Mouse (Mus musculus): ENCODE measurements at regions not wholly inside any gene's neighbourhood (a gene's known extent, or its start where the extent isn't known, plus 50 kb on each side); places are given as distances from the start of the nearest gene placed in this dataset.

GRCm38 (mm10) chr12:26577438-26577837 lies 108.4 kb downstream of the Cmpk2 start:
- intact Hi-C loops (cut with DNase I), result no loop called here
- DNase-seq, result no peak

GRCm38 (mm10) chr12:26571602-26572001 lies 102.6 kb downstream of the Cmpk2 start:
- intact Hi-C loops (cut with DNase I), result no loop called here
- DNase-seq, result no peak

GRCm38 (mm10) chr12:26567435-26567834 lies 98.4 kb downstream of the Cmpk2 start:
- intact Hi-C loops (cut with DNase I), result no loop called here
- DNase-seq, result no peak

- intact Hi-C loops (cut with DNase I), result no loop called here
- DNase-seq, result no peak
Measured at GRCm38 (mm10) chr12:26562858-26563257, 93.9 kb downstream of the Cmpk2 start.

GRCm38 (mm10) chr12:26559560-26559959 lies 90.6 kb downstream of the Cmpk2 start:
- DNase-seq, result no peak
- intact Hi-C loops (cut with DNase I), result no loop called here

- intact Hi-C loops (cut with DNase I), result no loop called here
- DNase-seq, result no peak
Measured at GRCm38 (mm10) chr12:26557411-26557810, 88.4 kb downstream of the Cmpk2 start.

- intact Hi-C loops (cut with DNase I), result no loop called here
- DNase-seq, result no peak
Measured at GRCm38 (mm10) chr12:26551168-26551926, 82.3 kb downstream of the Cmpk2 start.

GRCm38 (mm10) chr12:26547466-26547865 lies 78.5 kb downstream of the Cmpk2 start:
- no peak for DNase-seq
- intact Hi-C loops (cut with DNase I), result loop anchor here (10.0 kb wide), 1 partner anchor 237 kb away; no protein-coding TSS in a partner anchor

GRCm38 (mm10) chr12:26546361-26546760 lies 77.4 kb downstream of the Cmpk2 start:
- intact Hi-C loops (cut with DNase I), result loop anchor here (10.0 kb wide), 1 partner anchor 238 kb away; no protein-coding TSS in a partner anchor
- no peak for DNase-seq

GRCm38 (mm10) chr12:26543463-26543862 lies 74.5 kb downstream of the Cmpk2 start:
- intact Hi-C loops (cut with DNase I), result loop anchor here (10.0 kb wide), 1 partner anchor 241 kb away; no protein-coding TSS in a partner anchor
- DNase-seq, result no peak

GRCm38 (mm10) chr12:26542451-26542850 lies 73.4 kb downstream of the Cmpk2 start:
- intact Hi-C loops (cut with DNase I), result loop anchor here (10.0 kb wide), 1 partner anchor 242 kb away; no protein-coding TSS in a partner anchor
- no peak for DNase-seq

- intact Hi-C loops (cut with DNase I), result loop anchor here (2.0 to 10.0 kb wide), 4 partner anchors 339 to 1897 kb away; no protein-coding TSS in a partner anchor
- DNase-seq, result peak; percentile 51
Measured at GRCm38 (mm10) chr12:26535261-26535890, 66.4 kb downstream of the Cmpk2 start.

GRCm38 (mm10) chr12:26534229-26535105 lies 65.5 kb downstream of the Cmpk2 start:
- DNase-seq, result peak; percentile 37
- intact Hi-C loops (cut with DNase I), result loop anchor here (2.0 to 10.0 kb wide), 4 partner anchors 340 to 1898 kb away; no protein-coding TSS in a partner anchor

- peak; percentile 8 for DNase-seq
- intact Hi-C loops (cut with DNase I), result loop anchor here (2.0 to 10.0 kb wide), 5 partner anchors 341 to 1899 kb away; no protein-coding TSS in a partner anchor
Measured at GRCm38 (mm10) chr12:26533641-26534151, 64.7 kb downstream of the Cmpk2 start.

GRCm38 (mm10) chr12:26532823-26533640 lies 64.0 kb downstream of the Cmpk2 start:
- peak; percentile 88 for DNase-seq
- intact Hi-C loops (cut with DNase I), result loop anchor here (2.0 to 10.0 kb wide), 4 partner anchors 342 to 1062 kb away; no protein-coding TSS in a partner anchor

GRCm38 (mm10) chr12:26532076-26532475 lies 63.1 kb downstream of the Cmpk2 start:
- no peak for DNase-seq
- intact Hi-C loops (cut with DNase I), result loop anchor here (2.0 to 10.0 kb wide), 4 partner anchors 343 to 1063 kb away; no protein-coding TSS in a partner anchor

Measured in left cerebral cortex, postnatal 4 days (tissue).